In the genomic region with DNA sequence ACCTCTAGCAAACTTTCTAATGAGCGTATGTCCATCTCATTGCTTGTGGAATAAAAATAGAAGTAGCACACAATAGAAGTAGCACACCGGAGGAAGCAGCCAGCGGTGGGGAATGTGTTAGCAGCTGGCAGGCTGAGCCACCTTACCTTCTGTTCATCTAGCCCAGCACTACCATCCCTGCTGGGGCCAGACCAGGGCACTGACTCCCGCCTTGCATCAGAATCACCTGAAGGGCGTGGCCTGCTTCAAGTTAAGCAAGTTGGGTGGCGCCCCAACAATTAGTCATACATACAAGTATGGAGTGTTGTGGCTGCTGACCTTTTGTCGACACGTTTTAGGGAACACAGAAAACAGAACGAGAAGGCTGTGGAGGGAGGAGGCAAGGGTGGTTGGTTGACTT, we compare ENCODE assay signal across 15 mouse cellular contexts. TPM values are rescaled to one million over a fixed set of nuclear protein-coding genes. Genes with fewer than 3 reads are reported as not detected.
"Had no signal": no experiment of that assay in that cellular context is flagged by ENCODE, and none has a peak within 500 bp of the region (broad histone marks: within the 10 kb centered on the region; RNA-seq: fewer than 3 reads in every experiment).

No protein-coding gene starts in this region.

- H3K9ac ChIP-seq: limb, embryonic 12.5 days; liver, embryonic 13.5 days; liver, postnatal 0 days; lung, embryonic 15.5 days; neural tube, embryonic 15.5 days had no signal

- H3K4me2 ChIP-seq: limb, embryonic 12.5 days; liver, embryonic 13.5 days; lung, embryonic 15.5 days; neural tube, embryonic 15.5 days had no signal

- H3K4me3 ChIP-seq: limb, embryonic 12.5 days; liver, embryonic 13.5 days; lung, embryonic 15.5 days; midbrain, embryonic 10.5 days; myocyte; neural tube, embryonic 15.5 days had no signal

- H3K27me3 ChIP-seq: neural tube, embryonic 15.5 days had no signal

- DNase-seq: kidney, adult 8-10 months; kidney, postnatal 25 days; liver; liver, embryonic 13.5 days; liver, postnatal 0 days; lung, postnatal 14 days; midbrain, embryonic 14.5 days; retina, postnatal 1 day; thymus, adult 2 months; thymus, postnatal 25 days had no signal

- H3K27ac ChIP-seq: limb, embryonic 12.5 days; liver, embryonic 13.5 days; lung, embryonic 15.5 days; midbrain, embryonic 10.5 days; neural tube, embryonic 15.5 days had no signal

- H3K4me1 ChIP-seq: limb, embryonic 12.5 days; liver, embryonic 13.5 days; lung, embryonic 15.5 days; midbrain, embryonic 10.5 days; neural tube, embryonic 15.5 days had no signal

- H3K36me3 ChIP-seq: limb, embryonic 12.5 days; liver, embryonic 13.5 days; lung, embryonic 15.5 days; midbrain, embryonic 10.5 days; neural tube, embryonic 15.5 days had no signal

- ATAC-seq: liver, postnatal 0 days had no signal

- H3K9me3 ChIP-seq: limb, embryonic 12.5 days; liver, embryonic 13.5 days; lung, embryonic 15.5 days; midbrain, embryonic 10.5 days; neural tube, embryonic 15.5 days had no signal

RNA-seq across cellular contexts. Expression of gene Sh3gl2, which starts 6.5 kb away (rescaled TPM):
- polyA plus RNA-seq: liver, postnatal 0 days; myocyte had no signal
